Mouse (Mus musculus) midbrain, postnatal 0 days (tissue): ENCODE data around the gene Rnd2. TPM values are rescaled to one million over a fixed set of nuclear protein-coding genes. Genes with fewer than 3 reads are reported as not detected.

Source experiments
- ATAC-seq: fragments of 200-750 bp; cut with Nextera tagmentation; 2 replicates; pipeline ENCODE4 v1.8.0; 2017; ENCODE audit warnings: moderate number of reproducible peaks, mild to moderate bottlenecking, moderate TSS enrichment, moderate library complexity; ENCODE audit not compliant: low FRiP score
- DNase-seq: peaks from one replicate; pipeline ENCODE4 v3.0.0-alpha.2; 2015; ENCODE audit warnings: low spot score
- H3K27ac ChIP-seq: fragments of 300-500 bp; sonication (generic); 2 replicates; pipeline ENCODE4 v1.5.1; 2014; ENCODE audit warnings: low read depth, mild to moderate bottlenecking, low read length, mixed read lengths
- H3K27me3 ChIP-seq: fragments of 300-500 bp; sonication (generic); 2 replicates; pipeline ENCODE4 v1.6.1; 2014; ENCODE audit warnings: low read length, control low read depth, mixed read lengths; ENCODE audit not compliant: insufficient read depth
- H3K36me3 ChIP-seq: fragments of 300-500 bp; sonication (generic); 2 replicates; pipeline ENCODE4 v1.6.1; 2014; ENCODE audit warnings: low read length, control low read depth, mixed read lengths; ENCODE audit not compliant: insufficient read depth
- H3K4me1 ChIP-seq: fragments of 300-500 bp; sonication (generic); 2 replicates; pipeline ENCODE4 v1.6.1; 2014; ENCODE audit warnings: mild to moderate bottlenecking, control low read depth, antibody characterized with exemption, low read length, mixed read lengths; ENCODE audit not compliant: insufficient read depth
- H3K4me2 ChIP-seq: fragments of 300-500 bp; sonication (generic); 2 replicates; pipeline ENCODE4 v1.6.1; 2014; ENCODE audit warnings: low read depth, mild to moderate bottlenecking, low read length, mixed read lengths; ENCODE audit not compliant: poor library complexity, severe bottlenecking
- H3K4me3 ChIP-seq: fragments of 300-500 bp; sonication (generic); 2 replicates; pipeline ENCODE4 v1.5.1; 2014; ENCODE audit warnings: low read depth, mild to moderate bottlenecking, low read length, moderate library complexity
- H3K9ac ChIP-seq: fragments of 300-500 bp; sonication (generic); replicated peaks from 2 replicates; pipeline ENCODE4 v1.6.1; 2014; ENCODE audit warnings: mild to moderate bottlenecking, low read length, moderate library complexity, mixed read lengths; ENCODE audit not compliant: poor library complexity, severe bottlenecking
- H3K9me3 ChIP-seq: fragments of 300-500 bp; sonication (generic); 2 replicates; pipeline ENCODE4 v1.6.1; 2016; ENCODE audit warnings: low read length, control low read depth
- CTCF ChIP-seq: IDR thresholded peaks from 2 replicates; pipeline ENCODE4 v1.5.1; 2016; ENCODE audit warnings: antibody characterized with exemption, mild to moderate bottlenecking
- WGBS: fragments of 180-500 bp; shearing (Covaris S2); extraction: QIAGEN DNeasy Blood & Tissue Kit; methylation state at CpG from one replicate; pipeline ENCODE4 v1.1.7; 2014; 5-methylcytosine and 5-hydroxymethylcytosine counted together
- microRNA-seq: library from miRNA; unstranded; fragments of <30 nt; microRNA quantifications from one replicate; pipeline ENCODE4, GENCODE M21; 2016; ENCODE audit warnings: borderline number of aligned reads
- polyA plus RNA-seq: library from polyadenylated mRNA; unstranded; fragments of >200 nt; fragmentation: Nextera tagmentation; extraction: Ambion mirVana; gene quantifications from 2 replicates; pipeline ENCODE4 v1.2.1, GENCODE M21; 2015
- total RNA-seq: library from RNA; depleted of rRNA; stranded (reverse); fragments of >200 nt; gene quantifications from 2 replicates; pipeline ENCODE4 v1.2.3, GENCODE M21; 2014; rRNA removed

Rnd2 gene
- total and polyA plus RNA-seq, 2 experiments from 2014 or later: 90.5 to 104 TPM

DNA sequence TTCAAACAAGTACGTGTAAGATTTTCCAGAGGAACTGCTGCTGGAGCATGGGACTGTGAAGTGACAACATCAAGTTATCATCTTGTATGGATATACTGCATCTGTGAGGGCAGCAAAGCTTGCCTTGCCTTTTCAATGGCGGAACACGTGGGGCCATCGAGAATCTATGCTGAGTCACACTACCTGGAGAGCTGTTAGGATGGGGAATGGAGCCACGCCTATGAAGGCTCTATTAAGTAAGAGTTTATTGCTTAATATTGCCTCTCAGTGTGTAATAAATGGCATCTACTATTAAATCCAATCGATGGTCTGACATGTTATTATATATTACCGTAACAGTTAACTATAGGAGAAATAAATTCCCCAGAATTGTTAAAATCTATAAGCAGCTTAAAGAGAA lies 42.3 kb downstream of the Rnd2 start:
- DNase-seq (no peak), ATAC-seq (no peak)
- WGBS: 90% methylated on average over 7 of the region's 7 CpGs
- Histone ChIP-seq H3K27ac (no peak overlapping the region), H3K27me3 (no peaks in the 10 kb centered on the region), H3K4me1 (no peaks in the 10 kb centered on the region), H3K4me2 (no peak overlapping the region), H3K36me3 (no peaks in the 10 kb centered on the region), H3K4me3 (no peak overlapping the region), H3K9me3 (no peaks in the 10 kb centered on the region), H3K9ac (no peak overlapping the region)
- TF ChIP-seq CTCF: no peak

DNA sequence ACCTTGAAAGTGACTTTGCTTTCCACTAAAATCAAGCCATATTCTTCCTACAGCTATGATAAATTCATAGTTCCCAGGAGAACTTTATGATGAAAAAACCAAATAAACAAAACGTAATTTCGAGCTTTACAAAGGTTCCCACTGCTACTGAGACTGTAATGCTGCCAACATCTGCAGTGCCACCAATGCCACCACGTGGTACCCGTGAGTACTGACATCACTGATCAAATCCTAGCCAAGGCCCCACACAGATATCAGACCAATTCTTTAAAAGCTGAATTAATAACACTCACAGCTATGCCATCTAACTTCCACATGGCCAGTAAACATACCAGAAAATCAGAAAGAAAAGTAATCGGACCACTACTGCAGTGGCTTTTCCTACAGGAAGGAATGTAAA lies 54.1 kb downstream of the Rnd2 start:
- Histone ChIP-seq H3K27me3 (no peaks in the 10 kb centered on the region), H3K9me3 (no peaks in the 10 kb centered on the region), H3K4me3 (no peak overlapping the region), H3K27ac (no peak overlapping the region), H3K36me3 (no peaks in the 10 kb centered on the region), H3K9ac (no peak overlapping the region), H3K4me1 (no peaks in the 10 kb centered on the region), H3K4me2 (no peak overlapping the region)
- ATAC-seq (no peak), DNase-seq (peak; percentile 50)
- peak; percentile 59 for TF ChIP-seq CTCF
- 78% methylated on average over 5 of the region's 5 CpGs for WGBS

DNA sequence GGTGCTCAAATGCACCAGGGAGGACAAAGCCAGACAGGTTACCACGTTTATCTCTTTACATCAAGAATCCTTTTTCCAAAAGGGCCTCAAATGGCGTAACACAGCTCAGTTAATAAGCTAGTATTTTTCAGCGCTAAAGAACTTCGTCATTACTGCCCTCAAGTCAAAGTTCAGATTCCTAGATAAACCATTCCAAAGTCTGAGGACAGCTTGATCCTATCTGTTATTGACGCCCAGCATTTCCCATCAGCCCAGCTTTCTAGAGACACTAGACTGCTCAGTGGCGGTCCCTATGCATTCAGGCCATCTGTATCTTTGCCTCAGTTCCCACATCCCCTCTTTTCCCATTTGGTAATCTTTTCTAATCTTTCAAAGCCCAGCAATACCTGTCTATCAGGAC lies 54.6 kb downstream of the Rnd2 start:
- H3K27ac ChIP-seq: no peak overlapping the region
- H3K4me1 ChIP-seq: no peaks in the 10 kb centered on the region
- no peaks in the 10 kb centered on the region for H3K27me3 ChIP-seq
- ATAC-seq (no peak), DNase-seq (no peak)
- no peak overlapping the region for H3K4me2 ChIP-seq
- no peak overlapping the region for H3K4me3 ChIP-seq
- no peak for TF ChIP-seq CTCF
- WGBS: 90% methylated on average over 6 of the region's 6 CpGs
- H3K9me3 ChIP-seq: no peaks in the 10 kb centered on the region
- no peak overlapping the region for H3K9ac ChIP-seq
- no peaks in the 10 kb centered on the region for H3K36me3 ChIP-seq

Small RNAs within 50 kb of the gene (microRNA-seq; reads per million reads assigned to microRNA genes)
- not detected for gene Mir6929

Other genes starting within 250 kb of the Rnd2 start
- 26.5 and 40.0 TPM in 2 replicates for gene Ezh1, start 238.5 kb upstream of the Rnd2 start, total RNA-seq
- 25.4 and 25.9 TPM in 2 replicates for gene Ezh1, start 238.5 kb upstream of the Rnd2 start, polyA plus RNA-seq
- 55.0 and 67.5 TPM in 2 replicates for gene Ramp2, start 219.0 kb upstream of the Rnd2 start, total RNA-seq
- gene Ramp2, start 219.0 kb upstream of the Rnd2 start, polyA plus RNA-seq: 95.3 and 103 TPM in 2 replicates
- gene Vps25, start 211.3 kb upstream of the Rnd2 start, total RNA-seq: 77.3 and 82.3 TPM in 2 replicates
- gene Vps25, start 211.3 kb upstream of the Rnd2 start, polyA plus RNA-seq: 130 and 144 TPM in 2 replicates
- 4.2 and 8.1 TPM in 2 replicates for gene Wnk4, start 204.4 kb upstream of the Rnd2 start, total RNA-seq
- 7.5 and 9.2 TPM in 2 replicates for gene Wnk4, start 204.4 kb upstream of the Rnd2 start, polyA plus RNA-seq
- not detected in 2 replicates for gene Cntd1, start 186.0 kb upstream of the Rnd2 start, total RNA-seq
- gene Cntd1, start 186.0 kb upstream of the Rnd2 start, polyA plus RNA-seq: 0.25 and 0.42 TPM in 2 replicates
- 136 and 168 TPM in 2 replicates for gene Coa3, start 185.9 kb upstream of the Rnd2 start, total RNA-seq
- 204 and 229 TPM in 2 replicates for gene Coa3, start 185.9 kb upstream of the Rnd2 start, polyA plus RNA-seq
- gene Becn1, start 162.7 kb upstream of the Rnd2 start, total RNA-seq: 94.4 and 209 TPM in 2 replicates
- 145 and 150 TPM in 2 replicates for gene Becn1, start 162.7 kb upstream of the Rnd2 start, polyA plus RNA-seq
- 69.1 and 74.0 TPM in 2 replicates for gene Psme3, start 148.8 kb upstream of the Rnd2 start, total RNA-seq
- gene Psme3, start 148.8 kb upstream of the Rnd2 start, polyA plus RNA-seq: 75.0 and 76.5 TPM in 2 replicates
- 5.3 and 6.7 TPM in 2 replicates for gene Aoc2, start 139.9 kb upstream of the Rnd2 start, total RNA-seq
- gene Aoc2, start 139.9 kb upstream of the Rnd2 start, polyA plus RNA-seq: 0.64 and 0.77 TPM in 2 replicates
- gene Aoc3, start 134.4 kb upstream of the Rnd2 start, total RNA-seq: 0.66 and 1.2 TPM in 2 replicates
- 0.07 and 0.20 TPM in 2 replicates for gene Aoc3, start 134.4 kb upstream of the Rnd2 start, polyA plus RNA-seq
- gene G6pc, start 97.4 kb upstream of the Rnd2 start, total RNA-seq: not detected in 2 replicates
- not detected in 2 replicates for gene G6pc, start 97.4 kb upstream of the Rnd2 start, polyA plus RNA-seq
- gene Aarsd1, start 47.4 kb upstream of the Rnd2 start, total RNA-seq: 67.4 and 78.3 TPM in 2 replicates
- gene Aarsd1, start 47.4 kb upstream of the Rnd2 start, polyA plus RNA-seq: 96.3 and 107 TPM in 2 replicates
- gene Gm27029, start 40.2 kb upstream of the Rnd2 start, total RNA-seq: 1.8 and 5.7 TPM in 2 replicates
- gene Gm27029, start 40.2 kb upstream of the Rnd2 start, polyA plus RNA-seq: 6.3 and 6.8 TPM in 2 replicates
- gene Rundc1, start 39.9 kb upstream of the Rnd2 start, total RNA-seq: 10.4 and 12.9 TPM in 2 replicates
- 24.2 and 25.2 TPM in 2 replicates for gene Rundc1, start 39.9 kb upstream of the Rnd2 start, polyA plus RNA-seq
- gene Ptges3l, start 39.7 kb upstream of the Rnd2 start, total RNA-seq: 0.66 and 2.7 TPM in 2 replicates
- gene Ptges3l, start 39.7 kb upstream of the Rnd2 start, polyA plus RNA-seq: 2.9 TPM in 2 replicates
- gene Rpl27, start 22.7 kb upstream of the Rnd2 start, total RNA-seq: 605 and 614 TPM in 2 replicates
- 227 and 260 TPM in 2 replicates for gene Rpl27, start 22.7 kb upstream of the Rnd2 start, polyA plus RNA-seq
- 1.9 and 3.3 TPM in 2 replicates for gene Ifi35, start 16.6 kb upstream of the Rnd2 start, total RNA-seq
- 4.5 TPM in 2 replicates for gene Ifi35, start 16.6 kb upstream of the Rnd2 start, polyA plus RNA-seq
- gene Vat1, start 1.2 kb downstream of the Rnd2 start, total RNA-seq: 313 and 334 TPM in 2 replicates
- 143 and 146 TPM in 2 replicates for gene Vat1, start 1.2 kb downstream of the Rnd2 start, polyA plus RNA-seq
- gene Brca1, start 87.0 kb downstream of the Rnd2 start, total RNA-seq: 2.8 and 5.1 TPM in 2 replicates
- 0.84 and 0.90 TPM in 2 replicates for gene Brca1, start 87.0 kb downstream of the Rnd2 start, polyA plus RNA-seq
- 121 and 128 TPM in 2 replicates for gene Nbr1, start 87.2 kb downstream of the Rnd2 start, total RNA-seq
- gene Nbr1, start 87.2 kb downstream of the Rnd2 start, polyA plus RNA-seq: 56.3 and 59.7 TPM in 2 replicates
- gene Tmem106a, start 117.2 kb downstream of the Rnd2 start, total RNA-seq: 1.5 and 3.0 TPM in 2 replicates
- gene Tmem106a, start 117.2 kb downstream of the Rnd2 start, polyA plus RNA-seq: 3.5 and 3.6 TPM in 2 replicates
- not detected in 2 replicates for gene Gm11634, start 134.3 kb downstream of the Rnd2 start, total RNA-seq
- not detected in 2 replicates for gene Gm11634, start 134.3 kb downstream of the Rnd2 start, polyA plus RNA-seq
- 2.8 and 3.6 TPM in 2 replicates for gene Rdm1, start 162.2 kb downstream of the Rnd2 start, total RNA-seq
- gene Rdm1, start 162.2 kb downstream of the Rnd2 start, polyA plus RNA-seq: 8.3 and 9.2 TPM in 2 replicates
- gene Arl4d, start 200.5 kb downstream of the Rnd2 start, total RNA-seq: 4.5 and 6.9 TPM in 2 replicates
- gene Arl4d, start 200.5 kb downstream of the Rnd2 start, polyA plus RNA-seq: 5.7 and 7.1 TPM in 2 replicates